Mouse (Mus musculus): ENCODE data around the gene Wdr73. TPM values are rescaled to one million over a fixed set of nuclear protein-coding genes. Genes with fewer than 3 reads are reported as not detected.

The Wdr73 gene
- total and polyA plus RNA-seq, 2 experiments from 2014 or later = 20.3 to 29.2 TPM

DNA sequence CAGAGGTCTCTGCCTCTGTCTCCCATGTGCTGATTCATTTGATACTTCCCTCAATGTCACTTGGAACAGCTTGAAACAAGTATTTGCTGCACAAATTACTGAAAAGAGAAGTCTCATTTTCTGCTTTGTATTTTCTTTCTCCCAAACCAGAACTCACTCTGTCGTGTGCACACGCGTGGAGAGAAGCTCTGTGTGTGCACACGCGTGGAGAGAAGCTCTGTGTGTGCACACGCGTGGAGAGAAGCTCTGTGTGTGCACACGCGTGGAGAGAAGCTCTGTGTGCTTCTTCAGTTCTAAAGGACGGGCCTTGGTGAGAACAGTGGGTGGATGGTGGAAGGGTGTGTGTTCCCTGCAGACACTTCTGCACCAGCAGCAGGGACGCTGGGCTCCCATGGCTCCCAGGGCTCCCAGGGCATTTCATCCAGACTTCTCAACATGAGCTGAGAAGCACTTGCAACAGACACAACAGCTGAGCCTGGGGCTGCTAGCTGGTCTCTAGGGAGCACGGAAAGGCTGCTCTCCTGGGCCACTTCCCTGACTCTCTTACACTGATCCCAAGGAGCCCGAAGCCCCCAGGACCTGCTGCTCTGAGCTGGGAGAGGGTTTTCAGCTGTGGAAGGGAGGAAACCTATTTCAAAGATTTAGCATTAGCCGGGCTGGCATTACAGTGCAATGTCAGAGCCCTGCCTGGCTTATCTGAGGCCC, 6.1 kb downstream of the Wdr73 start:
- TF ChIP-seq CTCF (IDR thresholded peaks at IDR 0.05; ENCODE audit: low read depth) = no peak
- Histone ChIP-seq H3K27me3 (ENCODE audit: insufficient read depth, low read length) (no peaks in the 10 kb centered on the region), H3K4me2 (ENCODE audit: low read depth, low read length) (no peak overlapping the region), H3K4me3 (ENCODE audit: low read length) (no peak overlapping the region), H3K9me3 (ENCODE audit: low read length) (no peaks in the 10 kb centered on the region), H3K27ac (no peak overlapping the region), H3K4me1 (ENCODE audit: insufficient read depth, low read length) (no peaks in the 10 kb centered on the region), H3K9ac (replicated peaks; ENCODE audit: low read length) (no peak overlapping the region), H3K36me3 (ENCODE audit: insufficient read depth, low read length) (peaks cover 22% of the 10 kb centered on the region)
- WGBS = 93% methylated on average over 14 of the region's 14 CpGs
- no peak for ATAC-seq
- no peak for DNase-seq (ENCODE audit: low spot score)

DNA sequence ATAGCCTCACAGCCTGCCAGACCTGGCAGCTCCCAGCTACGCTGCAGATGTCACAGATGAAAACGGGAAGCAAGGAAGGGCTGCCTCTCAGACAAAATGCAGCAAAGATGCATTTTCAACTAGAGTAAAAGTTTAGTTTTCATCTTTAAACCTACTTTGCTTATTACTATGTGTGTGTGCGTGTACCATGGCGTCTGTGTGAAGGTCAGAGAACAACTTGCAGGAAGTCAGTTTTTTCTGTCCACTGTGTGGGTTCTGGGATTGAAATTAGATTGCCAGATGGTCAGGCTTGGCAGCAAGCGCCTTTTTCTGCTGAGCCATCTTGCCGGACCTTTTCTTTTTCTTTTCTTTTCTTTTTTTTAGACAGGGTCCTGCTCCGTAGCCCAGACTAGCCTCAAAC, 6.9 kb downstream of the Wdr73 start:
- H3K27ac ChIP-seq = peak overlapping the region; percentile 21; the same call in 1 of the 2 replicates
- no peak for ATAC-seq
- H3K27me3 ChIP-seq (ENCODE audit: insufficient read depth, low read length) = no peaks in the 10 kb centered on the region
- 70% methylated on average over 7 of the region's 7 CpGs for WGBS
- H3K4me3 ChIP-seq (ENCODE audit: low read length) = no peak overlapping the region
- DNase-seq (ENCODE audit: low spot score) = no peak
- H3K4me2 ChIP-seq (ENCODE audit: low read depth, low read length) = no peak overlapping the region
- H3K4me1 ChIP-seq (ENCODE audit: insufficient read depth, low read length) = no peaks in the 10 kb centered on the region
- peaks cover 25% of the 10 kb centered on the region for H3K36me3 ChIP-seq (ENCODE audit: insufficient read depth, low read length)
- no peak overlapping the region for H3K9ac ChIP-seq (replicated peaks; ENCODE audit: low read length)
- no peaks in the 10 kb centered on the region for H3K9me3 ChIP-seq (ENCODE audit: low read length)
- no peak for TF ChIP-seq CTCF (IDR thresholded peaks at IDR 0.05; ENCODE audit: low read depth)

DNA sequence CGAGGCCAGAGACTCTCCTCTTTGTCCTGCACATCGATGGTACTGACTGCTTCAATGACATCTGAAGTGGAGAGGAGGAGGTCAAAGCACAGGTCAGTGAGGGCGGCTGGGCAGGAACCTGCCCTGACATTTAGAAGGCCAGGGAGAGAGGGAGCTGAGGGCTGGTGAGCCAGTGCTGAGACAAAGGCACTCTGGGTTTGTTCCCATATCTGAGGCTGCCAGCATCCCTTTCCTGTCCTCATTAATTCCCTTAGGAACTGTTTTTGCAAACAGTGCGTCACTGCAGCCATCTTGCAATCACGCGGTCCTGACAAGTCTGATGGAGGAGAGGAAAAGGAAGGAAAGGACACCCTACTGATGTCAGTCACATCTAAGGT, 7.3 kb downstream of the Wdr73 start:
- ATAC-seq = no peak
- 68% methylated on average over 6 of the region's 6 CpGs for WGBS
- H3K9me3 ChIP-seq (ENCODE audit: low read length) = no peaks in the 10 kb centered on the region
- H3K9ac ChIP-seq (replicated peaks; ENCODE audit: low read length) = no peak overlapping the region
- H3K36me3 ChIP-seq (ENCODE audit: insufficient read depth, low read length) = peaks cover 25% of the 10 kb centered on the region
- peak overlapping the region; percentile 21; the same call in 1 of the 2 replicates for H3K27ac ChIP-seq
- TF ChIP-seq CTCF (IDR thresholded peaks at IDR 0.05; ENCODE audit: low read depth) = no peak
- no peaks in the 10 kb centered on the region for H3K4me1 ChIP-seq (ENCODE audit: insufficient read depth, low read length)
- H3K27me3 ChIP-seq (ENCODE audit: insufficient read depth, low read length) = no peaks in the 10 kb centered on the region
- H3K4me3 ChIP-seq (ENCODE audit: low read length) = no peak overlapping the region
- H3K4me2 ChIP-seq (ENCODE audit: low read depth, low read length) = no peak overlapping the region
- DNase-seq (ENCODE audit: low spot score) = no peak

DNA sequence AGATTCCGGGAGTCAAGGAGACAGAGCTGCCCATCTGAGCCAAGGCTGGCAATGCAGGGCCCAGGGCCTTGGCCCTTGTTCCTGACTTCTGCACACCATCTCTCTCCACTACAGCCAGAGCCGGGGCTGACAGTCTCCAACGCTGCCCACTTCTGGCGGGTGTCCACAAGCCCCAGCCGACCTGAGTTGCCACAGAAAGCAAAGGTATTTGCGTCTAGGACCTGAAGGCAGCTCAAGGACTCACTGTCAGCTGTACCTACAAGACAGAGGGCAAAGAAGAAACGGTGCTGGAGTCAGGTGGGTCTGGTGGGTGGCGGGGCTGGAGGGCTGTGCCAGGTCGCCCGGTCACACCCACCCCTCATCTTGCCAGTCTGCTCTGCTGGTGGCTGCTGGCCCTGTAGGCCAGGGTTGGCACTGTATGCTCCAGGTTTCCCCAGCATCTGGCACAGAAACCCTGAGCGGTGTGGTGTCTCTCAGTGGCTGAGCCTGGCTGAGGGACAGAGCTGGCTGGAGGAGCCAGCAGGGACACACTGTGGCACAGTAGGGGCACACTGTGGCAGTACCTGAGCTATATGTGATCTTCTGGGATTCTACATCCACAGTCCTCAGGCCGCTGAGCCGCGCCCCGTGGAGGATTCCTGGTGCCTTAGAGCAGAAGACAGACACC, 7.8 kb downstream of the Wdr73 start:
- 85% methylated on average over 15 of the region's 15 CpGs for WGBS
- H3K9ac ChIP-seq (replicated peaks; ENCODE audit: low read length) = no peak overlapping the region
- H3K36me3 ChIP-seq (ENCODE audit: insufficient read depth, low read length) = peaks cover 25% of the 10 kb centered on the region
- H3K4me3 ChIP-seq (ENCODE audit: low read length) = no peak overlapping the region
- ATAC-seq (no peak), DNase-seq (ENCODE audit: low spot score) (no peak)
- no peaks in the 10 kb centered on the region for H3K4me1 ChIP-seq (ENCODE audit: insufficient read depth, low read length)
- H3K4me2 ChIP-seq (ENCODE audit: low read depth, low read length) = no peak overlapping the region
- H3K27ac ChIP-seq = peak overlapping the region; percentile 21; the same call in 1 of the 2 replicates
- H3K27me3 ChIP-seq (ENCODE audit: insufficient read depth, low read length) = no peaks in the 10 kb centered on the region
- no peak for TF ChIP-seq CTCF (IDR thresholded peaks at IDR 0.05; ENCODE audit: low read depth)
- H3K9me3 ChIP-seq (ENCODE audit: low read length) = no peaks in the 10 kb centered on the region

DNA sequence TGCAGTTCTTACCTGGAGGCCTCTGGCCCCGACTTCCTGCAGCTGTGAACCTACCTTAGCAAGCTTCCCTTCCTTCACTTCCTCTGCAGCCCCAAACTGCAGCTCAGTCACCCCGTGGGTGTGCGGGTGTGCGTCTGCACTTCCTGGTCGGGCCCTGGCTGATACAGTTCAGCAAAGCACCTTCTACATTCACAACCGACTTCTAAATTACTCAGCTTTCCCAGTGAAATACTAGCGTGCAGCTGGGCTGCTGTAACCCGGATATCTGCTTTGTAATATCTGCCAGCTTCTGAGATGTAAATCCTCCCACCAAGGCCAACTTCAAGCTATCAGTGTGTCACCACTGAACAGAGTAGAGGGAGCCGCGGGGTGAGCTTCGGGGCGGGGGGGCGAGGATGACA, 11.2 kb downstream of the Wdr73 start:
- Histone ChIP-seq H3K27me3 (ENCODE audit: insufficient read depth, low read length) (no peaks in the 10 kb centered on the region), H3K4me1 (ENCODE audit: insufficient read depth, low read length) (no peaks in the 10 kb centered on the region), H3K4me2 (ENCODE audit: low read depth, low read length) (no peak overlapping the region), H3K27ac (peak overlapping the region; percentile 65), H3K36me3 (ENCODE audit: insufficient read depth, low read length) (peaks cover 21% of the 10 kb centered on the region), H3K9me3 (ENCODE audit: low read length) (no peaks in the 10 kb centered on the region), H3K9ac (replicated peaks; ENCODE audit: low read length) (no peak overlapping the region), H3K4me3 (ENCODE audit: low read length) (no peak overlapping the region)
- ATAC-seq (no peak), DNase-seq (ENCODE audit: low spot score) (no peak)
- WGBS = 84% methylated on average over 13 of the region's 13 CpGs
- TF ChIP-seq CTCF (IDR thresholded peaks at IDR 0.05; ENCODE audit: low read depth) = no peak

DNA sequence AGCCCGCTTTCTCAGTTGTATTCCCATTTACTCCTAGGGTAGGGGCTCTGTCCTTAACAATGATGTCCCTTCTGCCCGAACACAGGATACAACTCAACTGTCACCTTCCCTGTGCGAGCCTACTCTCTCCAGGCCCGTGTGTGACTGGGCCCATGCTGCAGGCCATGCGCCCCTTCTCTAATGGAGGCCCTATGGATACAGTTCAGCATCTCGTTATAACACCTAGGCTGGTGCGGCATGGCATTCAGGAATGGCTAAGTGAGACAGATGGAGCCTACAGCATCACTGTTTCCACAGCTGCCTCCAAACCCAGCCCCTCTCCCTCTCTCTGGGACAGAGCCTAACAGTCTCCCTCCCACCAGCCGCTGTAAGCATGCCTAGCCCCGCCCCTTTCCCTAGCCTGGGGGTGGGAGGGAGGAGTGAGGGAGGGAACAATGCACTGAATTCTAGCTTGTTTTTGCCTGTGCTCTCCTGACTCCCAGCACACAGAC, 12.0 kb downstream of the Wdr73 start:
- DNase-seq (ENCODE audit: low spot score) (peak; percentile 72), ATAC-seq (peak; percentile 76)
- Histone ChIP-seq H3K4me1 (ENCODE audit: insufficient read depth, low read length) (no peaks in the 10 kb centered on the region), H3K9me3 (ENCODE audit: low read length) (no peaks in the 10 kb centered on the region), H3K36me3 (ENCODE audit: insufficient read depth, low read length) (peaks cover 21% of the 10 kb centered on the region), H3K4me2 (ENCODE audit: low read depth, low read length) (no peak overlapping the region), H3K27me3 (ENCODE audit: insufficient read depth, low read length) (no peaks in the 10 kb centered on the region), H3K9ac (replicated peaks; ENCODE audit: low read length) (no peak overlapping the region), H3K27ac (peak overlapping the region; percentile 71), H3K4me3 (ENCODE audit: low read length) (no peak overlapping the region)
- WGBS = 40% methylated on average over 9 of the region's 9 CpGs
- no peak for TF ChIP-seq CTCF (IDR thresholded peaks at IDR 0.05; ENCODE audit: low read depth)

DNA sequence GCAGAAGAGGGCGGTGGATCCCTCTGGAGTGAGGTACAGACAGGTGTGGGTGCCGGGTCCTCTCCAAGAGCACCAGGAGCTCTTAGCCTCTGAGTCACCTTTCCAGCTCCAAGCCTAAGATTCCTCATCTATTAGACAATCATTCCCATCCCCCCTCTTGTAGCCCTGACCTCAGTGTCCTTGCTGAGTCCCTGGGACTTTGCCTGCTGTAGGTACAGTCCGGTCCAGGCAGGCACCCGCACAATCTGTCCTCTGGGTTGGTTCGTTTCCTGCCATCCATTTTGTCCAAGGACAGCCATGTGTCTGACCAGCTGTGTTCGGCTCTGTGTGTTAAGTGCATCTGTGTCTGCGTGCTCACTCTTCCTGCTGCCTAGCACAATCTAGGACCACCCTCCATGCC, 12.5 kb downstream of the Wdr73 start:
- Histone ChIP-seq H3K9ac (replicated peaks; ENCODE audit: low read length) (no peak overlapping the region), H3K9me3 (ENCODE audit: low read length) (no peaks in the 10 kb centered on the region), H3K27me3 (ENCODE audit: insufficient read depth, low read length) (no peaks in the 10 kb centered on the region), H3K36me3 (ENCODE audit: insufficient read depth, low read length) (peaks cover 21% of the 10 kb centered on the region), H3K27ac (peak overlapping the region; percentile 71), H3K4me1 (ENCODE audit: insufficient read depth, low read length) (no peaks in the 10 kb centered on the region), H3K4me2 (ENCODE audit: low read depth, low read length) (no peak overlapping the region), H3K4me3 (ENCODE audit: low read length) (no peak overlapping the region)
- no peak for DNase-seq (ENCODE audit: low spot score)
- TF ChIP-seq CTCF (IDR thresholded peaks at IDR 0.05; ENCODE audit: low read depth) = no peak
- ATAC-seq = 0 out of 2 replicates have a peak, but pooled peaks have one; percentile 22
- 67% methylated on average over 7 of the region's 7 CpGs for whole genome bisulfite sequencing

All from hindbrain, postnatal 0 days (tissue).